Mouse (Mus musculus): ENCODE data around the gene Gpr162.

DNA sequence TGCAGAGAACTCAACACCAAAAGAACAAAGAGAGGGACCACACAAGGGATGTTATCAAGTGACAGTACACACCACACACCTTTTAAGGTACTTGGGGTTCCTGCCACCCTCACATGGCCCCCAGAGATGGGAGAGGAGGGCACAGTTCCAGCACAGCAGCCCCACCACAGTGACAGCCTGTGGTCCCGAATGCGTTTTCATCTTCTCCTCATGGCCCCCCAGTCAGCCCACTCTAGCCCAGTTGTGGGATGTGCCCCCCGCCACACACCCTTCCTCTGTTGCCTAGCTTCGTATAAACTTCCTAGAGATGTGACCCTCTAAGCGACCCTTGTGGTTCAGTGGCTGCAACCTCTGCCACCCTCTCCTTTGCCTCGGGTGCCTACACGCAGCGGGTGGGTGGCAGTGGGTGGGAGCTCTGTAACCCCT is 22.2 kb upstream of the Gpr162 start:
- TF ChIP-seq POLR2A (IDR thresholded peaks at IDR 0.05; ENCODE audit: extremely low read depth, insufficient read depth, low read length) (no peak), CTCF (IDR thresholded peaks at IDR 0.05; ENCODE audit: extremely low read depth, insufficient read depth, low read length) (no peak)

Measured in cortical plate, adult 2 months (tissue).